Mouse (Mus musculus) kidney, embryonic 16.5 days (tissue): Measurements from ENCODE around the gene Bach2. TPM values are rescaled to one million over a fixed set of nuclear protein-coding genes. Genes with fewer than 3 reads are reported as not detected.

Source experiments
- ATAC-seq: fragments of 200-750 bp; cut with Nextera tagmentation; 2 replicates; pipeline ENCODE4 v1.8.0; 2017; ENCODE audit warnings: moderate TSS enrichment; ENCODE audit not compliant: low FRiP score, low TSS enrichment
- H3K27ac ChIP-seq: fragments of 300-500 bp; sonication (generic); 2 replicates; pipeline ENCODE4 v1.5.1; 2014; ENCODE audit warnings: low read length
- H3K27me3 ChIP-seq: fragments of 300-500 bp; sonication (generic); 2 replicates; pipeline ENCODE4 v1.6.1; 2014; ENCODE audit warnings: low read length, control low read depth, mixed read lengths; ENCODE audit not compliant: insufficient read depth
- H3K36me3 ChIP-seq: fragments of 300-500 bp; sonication (generic); 2 replicates; pipeline ENCODE4 v1.6.1; 2014; ENCODE audit warnings: low read length, control low read depth, mixed read lengths; ENCODE audit not compliant: insufficient read depth
- H3K4me1 ChIP-seq: fragments of 300-500 bp; sonication (generic); 2 replicates; pipeline ENCODE4 v1.6.1; 2014; ENCODE audit warnings: low read length, control low read depth, mixed read lengths; ENCODE audit not compliant: insufficient read depth
- H3K4me2 ChIP-seq: fragments of 300-500 bp; sonication (generic); replicated peaks from 2 replicates; pipeline ENCODE4 v1.6.1; 2014; ENCODE audit warnings: low read depth, low read length
- H3K4me3 ChIP-seq: fragments of 300-500 bp; sonication (generic); 2 replicates; pipeline ENCODE4 v1.5.1; 2014; ENCODE audit warnings: mild to moderate bottlenecking, low read length
- H3K9ac ChIP-seq: fragments of 300-500 bp; sonication (generic); replicated peaks from 2 replicates; pipeline ENCODE4 v1.6.1; 2014; ENCODE audit warnings: low read length
- H3K9me3 ChIP-seq: fragments of 300-500 bp; sonication (generic); 2 replicates; pipeline ENCODE4 v1.6.1; 2016; ENCODE audit warnings: low read length, control low read depth
- WGBS: fragments of 180-500 bp; shearing (Covaris S2); extraction: QIAGEN DNeasy Blood & Tissue Kit; methylation state at CpG from one replicate; pipeline ENCODE4 v1.1.7; 2014; 5-methylcytosine and 5-hydroxymethylcytosine counted together
- polyA plus RNA-seq: library from polyadenylated mRNA; unstranded; fragments of >200 nt; fragmentation: Nextera tagmentation; extraction: Ambion mirVana; gene quantifications from 2 replicates; pipeline ENCODE4 v1.2.1, GENCODE M21; 2015

The Bach2 gene
- polyA plus RNA-seq, 1 experiment from 2014 or later, result 7.9 TPM

DNA sequence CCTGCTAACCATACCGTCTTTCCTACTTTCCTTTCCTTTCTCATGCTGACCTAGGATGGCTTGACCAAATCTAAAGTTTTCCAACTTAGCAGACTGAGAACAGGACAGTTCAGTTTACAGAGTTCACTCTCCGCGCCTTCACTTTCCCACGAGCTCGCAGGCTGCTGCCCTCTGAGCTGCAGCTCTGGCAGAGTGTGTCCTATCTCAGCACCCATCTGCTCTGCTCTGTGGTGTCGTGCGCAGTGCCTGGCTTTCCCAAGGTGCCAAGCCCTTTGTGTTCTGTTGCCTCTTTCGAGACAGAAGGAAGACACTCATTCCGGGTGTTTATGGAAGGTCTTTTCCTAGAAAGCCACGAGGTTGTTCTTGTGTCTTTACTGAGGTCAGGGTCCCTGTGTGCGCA lies 300.4 kb downstream of the Bach2 start:
- Histone ChIP-seq H3K4me3 (no peak overlapping the region), H3K36me3 (no peaks in the 10 kb centered on the region), H3K4me1 (peaks cover 20% of the 10 kb centered on the region), H3K27ac (peak overlapping the region; percentile 36; the same call in 1 of the 2 replicates), H3K9me3 (no peaks in the 10 kb centered on the region), H3K9ac (no peak overlapping the region), H3K4me2 (no peak overlapping the region), H3K27me3 (no peaks in the 10 kb centered on the region)
- 65% methylated on average over 11 of the region's 11 CpGs for WGBS
- ATAC-seq, result no peak

DNA sequence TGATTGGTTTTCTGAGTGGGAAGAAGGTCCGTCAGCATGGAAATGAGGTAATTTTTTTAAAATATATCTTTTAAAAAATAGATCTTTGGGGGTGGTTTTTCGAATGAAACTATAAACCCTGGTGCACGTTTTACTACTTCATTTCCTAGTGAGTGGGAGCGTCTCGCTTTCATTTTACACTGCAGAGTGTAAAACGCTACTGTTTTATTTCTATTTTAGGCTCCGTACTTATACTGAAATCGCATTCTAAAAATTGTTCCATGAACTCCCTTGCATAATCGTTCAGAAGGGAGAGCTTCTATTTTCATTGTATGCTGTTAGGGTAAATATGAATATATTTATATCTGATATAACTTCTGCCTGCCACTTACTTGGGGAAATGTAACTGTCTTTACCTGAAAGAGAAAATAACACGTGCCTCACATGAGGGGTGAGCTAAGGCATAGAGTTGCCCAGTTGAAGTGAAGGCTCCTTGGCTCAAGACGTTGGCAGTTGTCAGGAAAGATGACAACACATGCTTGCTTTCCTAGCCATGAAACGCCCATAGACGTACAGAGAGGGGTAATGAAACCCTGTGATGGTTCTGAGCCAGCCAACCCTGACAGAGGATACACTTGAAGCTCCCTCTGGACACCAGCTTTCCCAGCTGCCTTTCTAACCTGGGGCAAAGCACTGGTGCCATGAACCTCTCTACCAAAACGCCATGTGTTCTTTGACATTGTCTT lies 306.4 kb downstream of the Bach2 start:
- Histone ChIP-seq H3K36me3 (no peaks in the 10 kb centered on the region), H3K9me3 (no peaks in the 10 kb centered on the region), H3K4me2 (no peak overlapping the region), H3K4me3 (no peak overlapping the region), H3K27ac (no peak overlapping the region), H3K27me3 (no peaks in the 10 kb centered on the region), H3K4me1 (no peaks in the 10 kb centered on the region), H3K9ac (no peak overlapping the region)
- ATAC-seq, result no peak
- WGBS, result 79% methylated on average over 14 of the region's 14 CpGs

- H3K27ac ChIP-seq, result no peak overlapping the region
- no peaks in the 10 kb centered on the region for H3K36me3 ChIP-seq
- H3K4me1 ChIP-seq, result no peaks in the 10 kb centered on the region
- ATAC-seq, result no peak
- no peak overlapping the region for H3K4me3 ChIP-seq
- no peaks in the 10 kb centered on the region for H3K27me3 ChIP-seq
- no peak overlapping the region for H3K4me2 ChIP-seq
- no peak overlapping the region for H3K9ac ChIP-seq
- 47% methylated on average over 4 of the region's 4 CpGs for WGBS
- no peaks in the 10 kb centered on the region for H3K9me3 ChIP-seq
Measured at GRCm38 (mm10) chr4:32545548-32545947, 306.9 kb downstream of the Bach2 start.

GRCm38 (mm10) chr4:32549150-32549549 lies 310.5 kb downstream of the Bach2 start:
- Histone ChIP-seq H3K9me3 (no peaks in the 10 kb centered on the region), H3K27me3 (no peaks in the 10 kb centered on the region), H3K9ac (no peak overlapping the region), H3K27ac (no peak overlapping the region), H3K4me2 (no peak overlapping the region), H3K36me3 (no peaks in the 10 kb centered on the region), H3K4me1 (no peaks in the 10 kb centered on the region), H3K4me3 (no peak overlapping the region)
- ATAC-seq, result no peak
- 90% methylated on average over 1 of the region's 1 CpGs for WGBS

DNA sequence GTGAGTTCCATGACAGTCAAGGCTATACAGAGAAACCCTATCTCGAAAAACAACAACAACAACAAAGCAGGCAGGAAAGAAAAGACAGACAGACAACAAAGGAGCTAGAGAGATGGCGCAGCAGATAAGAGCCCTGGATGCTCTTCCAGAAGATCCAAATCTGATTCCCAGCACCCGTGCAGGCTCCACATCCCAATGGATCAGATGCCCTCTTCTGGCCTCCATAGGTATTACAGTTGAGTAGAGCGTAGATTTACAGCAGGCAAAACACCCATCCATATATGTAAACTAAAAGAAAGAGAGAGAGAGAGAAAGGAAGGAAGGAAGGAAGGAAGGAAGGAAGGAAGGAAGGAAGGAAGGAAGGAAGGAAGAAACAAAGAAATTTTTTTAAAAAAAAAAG lies 312.7 kb downstream of the Bach2 start:
- Histone ChIP-seq H3K4me1 (no peaks in the 10 kb centered on the region), H3K4me2 (no peak overlapping the region), H3K9ac (no peak overlapping the region), H3K27me3 (no peaks in the 10 kb centered on the region), H3K27ac (no peak overlapping the region), H3K36me3 (no peaks in the 10 kb centered on the region), H3K4me3 (no peak overlapping the region), H3K9me3 (no peaks in the 10 kb centered on the region)
- WGBS, result 51% methylated on average over 4 of the region's 4 CpGs
- ATAC-seq, result no peak

DNA sequence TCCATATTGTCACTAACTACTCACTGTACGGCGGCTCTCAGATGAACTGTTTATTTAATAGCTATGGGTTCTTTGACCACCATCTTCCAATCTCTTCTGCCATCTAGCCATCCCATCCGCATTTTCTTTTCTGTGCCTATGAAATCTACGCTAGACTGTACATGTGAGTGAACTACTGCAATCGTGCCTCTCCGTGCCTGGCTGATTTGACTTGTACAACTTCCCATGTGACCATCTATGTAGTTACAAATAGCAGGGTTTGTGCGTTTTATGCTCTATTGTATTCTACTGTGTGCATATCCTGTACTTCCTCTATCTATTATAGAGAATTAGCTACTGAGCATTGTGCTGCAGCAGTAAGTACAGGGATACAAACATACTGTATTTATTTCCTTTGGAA lies 316.9 kb downstream of the Bach2 start:
- no peak overlapping the region for H3K9ac ChIP-seq
- H3K27me3 ChIP-seq, result no peaks in the 10 kb centered on the region
- no peaks in the 10 kb centered on the region for H3K36me3 ChIP-seq
- 87% methylated on average over 7 of the region's 7 CpGs for WGBS
- no peak overlapping the region for H3K4me2 ChIP-seq
- no peak overlapping the region for H3K4me3 ChIP-seq
- peaks cover 5% of the 10 kb centered on the region; the same call in 1 of the 2 replicates for H3K4me1 ChIP-seq
- ATAC-seq, result no peak
- no peak overlapping the region for H3K27ac ChIP-seq
- no peaks in the 10 kb centered on the region; the same call in 1 of the 2 replicates for H3K9me3 ChIP-seq

DNA sequence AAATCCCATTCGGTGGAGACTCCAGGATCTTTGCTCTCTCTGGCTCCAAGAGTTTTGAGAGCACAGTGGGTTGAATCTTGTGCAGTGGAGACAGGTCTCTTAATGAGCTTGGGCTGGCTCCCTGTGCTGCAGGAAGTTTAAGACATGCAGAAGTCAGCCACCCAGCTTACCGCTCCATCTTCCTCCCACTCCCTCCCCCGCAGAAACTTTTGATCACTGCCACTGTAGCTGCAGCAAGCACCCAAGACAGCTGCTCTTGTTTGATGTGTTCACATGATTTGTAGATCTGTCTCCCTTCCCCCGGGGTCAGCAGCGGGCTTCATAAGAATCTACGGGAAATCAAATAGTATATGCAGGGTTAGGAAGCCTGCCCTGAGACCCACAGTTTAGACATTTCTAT lies 321.6 kb downstream of the Bach2 start:
- Histone ChIP-seq H3K4me1 (peaks cover 13% of the 10 kb centered on the region), H3K4me3 (no peak overlapping the region), H3K4me2 (no peak overlapping the region), H3K9me3 (no peaks in the 10 kb centered on the region; the same call in 1 of the 2 replicates), H3K36me3 (peaks cover 9% of the 10 kb centered on the region; the same call in 1 of the 2 replicates), H3K27me3 (no peaks in the 10 kb centered on the region), H3K9ac (no peak overlapping the region), H3K27ac (peak overlapping the region; percentile 55)
- 12% methylated on average over 6 of the region's 6 CpGs for WGBS
- ATAC-seq, result 0 out of 2 replicates have a peak, but pooled peaks have one; percentile 32

DNA sequence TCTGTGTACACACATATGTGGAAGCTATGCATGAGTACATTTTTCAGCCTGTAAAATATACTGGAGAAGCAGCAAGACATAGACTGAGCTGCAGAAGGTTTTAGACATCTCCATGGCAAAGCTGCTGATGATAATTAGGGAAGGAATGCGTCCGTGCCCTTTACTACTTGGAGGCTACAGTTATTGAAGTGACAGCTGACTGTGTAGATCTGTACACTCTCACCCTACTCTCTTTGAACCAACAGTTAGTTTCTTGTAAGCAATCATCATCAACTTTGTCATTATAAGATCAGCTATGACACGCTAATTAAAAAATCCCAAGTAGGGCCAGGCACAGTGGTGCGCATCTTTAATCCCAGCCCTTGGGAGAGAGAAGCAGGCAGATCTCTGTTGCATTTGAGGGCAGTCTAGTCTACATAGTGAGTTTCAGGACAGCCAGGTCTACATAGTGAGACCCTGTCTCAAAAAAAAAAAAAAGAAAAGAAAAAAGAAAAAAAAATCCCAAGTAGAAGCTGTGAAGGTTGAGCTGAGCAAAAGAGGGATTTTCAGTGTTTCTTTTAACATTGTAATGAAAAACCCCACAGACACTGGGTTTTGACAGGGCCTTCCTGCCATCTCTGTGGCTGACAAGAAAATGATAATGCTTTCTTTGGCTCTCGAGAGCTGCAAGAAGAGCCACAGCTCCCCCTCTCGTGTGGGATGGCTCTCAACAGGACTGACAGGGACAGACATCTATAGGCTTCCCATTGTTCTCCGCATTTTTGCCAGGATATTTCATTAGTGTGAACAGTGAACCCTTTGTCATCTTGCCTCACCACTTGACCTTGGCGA lies 322.3 kb downstream of the Bach2 start:
- Histone ChIP-seq H3K27ac (peak overlapping the region; percentile 71), H3K4me1 (peaks cover 13% of the 10 kb centered on the region), H3K36me3 (peaks cover 9% of the 10 kb centered on the region; the same call in 1 of the 2 replicates), H3K4me3 (no peak overlapping the region), H3K27me3 (no peaks in the 10 kb centered on the region), H3K4me2 (no peak overlapping the region), H3K9me3 (no peaks in the 10 kb centered on the region; the same call in 1 of the 2 replicates), H3K9ac (no peak overlapping the region)
- WGBS, result 60% methylated on average over 8 of the region's 8 CpGs
- no peak for ATAC-seq

GRCm38 (mm10) chr4:32561555-32562095 lies 323.0 kb downstream of the Bach2 start:
- Histone ChIP-seq H3K4me2 (no peak overlapping the region), H3K9me3 (no peaks in the 10 kb centered on the region; the same call in 1 of the 2 replicates), H3K27me3 (no peaks in the 10 kb centered on the region), H3K4me3 (no peak overlapping the region), H3K27ac (peak overlapping the region; percentile 71), H3K36me3 (peaks cover 9% of the 10 kb centered on the region; the same call in 1 of the 2 replicates), H3K9ac (no peak overlapping the region), H3K4me1 (peaks cover 13% of the 10 kb centered on the region)
- WGBS, result 53% methylated on average over 12 of the region's 12 CpGs
- no peak; the same call in 1 of the 2 replicates for ATAC-seq
